Mouse (Mus musculus): Measurements from ENCODE around the gene Alyref. TPM values are rescaled to one million over a fixed set of nuclear protein-coding genes. Genes with fewer than 3 reads are reported as not detected.
A peak's percentile ranks its signal among the peaks of the same experiment; 100 is the strongest.
"Not testable (repeated sequence)": the region's sequence is repeated elsewhere in the genome, so short reads cannot be mapped to it uniquely, and the experiment has no call there.

Alyref gene
- polyA plus RNA-seq, 1 experiment from 2014 or later, result 237 TPM

DNA sequence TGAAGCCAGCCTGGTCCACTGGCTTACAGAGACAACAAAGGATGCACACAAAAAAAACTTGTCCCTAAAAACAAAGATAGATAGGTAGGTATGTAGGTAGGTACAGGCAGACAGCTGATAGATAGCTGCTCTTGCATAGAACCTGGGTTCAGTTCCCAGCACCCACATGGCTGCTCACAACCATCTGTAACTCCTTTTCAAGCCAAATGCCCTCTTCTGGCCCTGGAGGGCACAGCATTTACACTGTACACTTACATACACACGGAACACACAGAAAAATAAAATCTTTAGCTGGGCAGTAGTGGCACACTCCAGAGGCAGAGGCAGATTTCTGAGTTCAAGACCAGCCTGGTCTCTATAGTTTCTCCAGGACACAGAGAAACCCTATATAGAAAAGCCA is 14.2 kb downstream of the Alyref start:
- no peak for ATAC-seq (ENCODE audit: low FRiP score)
- WGBS, result 97% methylated on average over 1 of the region's 1 CpGs

DNA sequence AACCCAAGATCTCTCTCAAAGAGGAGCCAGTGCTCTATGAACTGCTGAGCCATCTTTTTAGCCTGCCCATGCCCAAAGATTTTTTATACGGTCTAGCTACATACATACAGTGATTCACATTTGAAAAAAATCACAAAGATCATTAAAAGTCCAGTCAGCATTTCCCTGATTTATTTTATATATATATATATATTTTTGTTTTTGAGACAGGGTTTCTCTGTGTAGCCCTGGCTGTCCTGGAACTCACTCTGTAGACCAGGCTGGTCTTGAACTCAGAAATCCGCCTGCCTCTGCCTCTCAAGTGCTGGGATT is 15.2 kb downstream of the Alyref start:
- Histone ChIP-seq H3K27ac (peak overlapping the region; percentile 94), H3K36me3 (replicated peaks; ENCODE audit: control insufficient read depth, insufficient read depth) (peaks cover 56% of the 10 kb centered on the region), H3K4me1 (replicated peaks; ENCODE audit: control insufficient read depth, insufficient read depth, low read length) (peaks cover 18% of the 10 kb centered on the region)
- H3K27me3 ChIP-seq (ENCODE audit: control insufficient read depth, insufficient read depth, low read length); ATAC-seq (ENCODE audit: low FRiP score); H3K4me3 ChIP-seq (replicated peaks; ENCODE audit: low read length); H3K9me3 ChIP-seq (ENCODE audit: control insufficient read depth, low read length); H3K4me2 ChIP-seq (replicated peaks); DNase-seq (ENCODE audit: low spot score); H3K9ac ChIP-seq: not testable (repeated sequence)
- WGBS, result 95% methylated on average over 2 of the region's 2 CpGs

More for the DNA sequence above, 14.2 kb downstream of the Alyref start:
- no peaks in the 10 kb centered on the region for H3K27me3 ChIP-seq (ENCODE audit: control insufficient read depth, insufficient read depth, low read length)
- H3K9me3 ChIP-seq (ENCODE audit: control insufficient read depth, low read length), result no peaks in the 10 kb centered on the region
- no peak overlapping the region for H3K4me3 ChIP-seq (replicated peaks; ENCODE audit: low read length)
- peaks cover 56% of the 10 kb centered on the region for H3K36me3 ChIP-seq (replicated peaks; ENCODE audit: control insufficient read depth, insufficient read depth)
- peaks cover 18% of the 10 kb centered on the region for H3K4me1 ChIP-seq (replicated peaks; ENCODE audit: control insufficient read depth, insufficient read depth, low read length)
- H3K27ac ChIP-seq, result no peak overlapping the region
- H3K9ac ChIP-seq, result no peak overlapping the region
- no peak for DNase-seq (ENCODE audit: low spot score)
- H3K4me2 ChIP-seq (replicated peaks), result no peak overlapping the region

DNA sequence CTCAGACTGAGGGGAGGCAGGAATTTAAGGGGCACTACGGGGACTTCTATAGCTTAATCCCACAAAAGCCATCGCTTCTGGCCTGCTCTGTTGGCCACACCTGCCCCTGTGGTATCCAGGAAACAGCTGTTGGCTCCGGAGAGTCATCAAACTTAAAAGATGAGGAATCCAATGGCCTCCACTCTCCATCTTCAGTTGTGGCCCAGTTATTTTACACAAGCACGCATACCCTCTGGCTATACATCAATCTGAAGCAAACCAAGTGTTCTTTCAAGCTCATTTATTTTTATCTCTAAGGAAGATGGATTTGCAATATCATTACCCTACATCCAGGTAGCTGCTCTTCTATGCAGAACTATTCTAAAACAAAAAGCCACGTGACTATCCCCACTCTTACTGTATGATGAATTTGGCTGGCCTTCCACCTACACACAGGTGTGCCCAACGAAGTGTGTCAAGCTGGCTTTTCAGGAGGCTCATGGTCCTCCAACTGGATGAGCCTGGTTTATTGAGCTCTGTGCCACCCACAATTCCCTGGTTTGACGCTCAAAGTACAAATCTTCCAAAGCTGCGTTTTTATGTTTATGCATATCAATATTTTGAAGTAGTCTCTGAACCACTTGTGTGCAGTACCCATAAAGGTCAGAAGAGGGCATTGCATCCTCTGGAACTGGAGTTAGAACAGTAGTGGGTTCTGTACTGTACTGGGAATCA is 15.7 kb downstream of the Alyref start:
- peaks cover 18% of the 10 kb centered on the region for H3K4me1 ChIP-seq (replicated peaks; ENCODE audit: control insufficient read depth, insufficient read depth, low read length)
- peak overlapping the region; percentile 94 for H3K27ac ChIP-seq
- no peak for ATAC-seq (ENCODE audit: low FRiP score)
- H3K9me3 ChIP-seq (ENCODE audit: control insufficient read depth, low read length), result no peaks in the 10 kb centered on the region
- 69% methylated on average over 8 of the region's 8 CpGs for WGBS
- peak; percentile 27 for DNase-seq (ENCODE audit: low spot score)
- peak overlapping the region; percentile 87 for H3K4me3 ChIP-seq (replicated peaks; ENCODE audit: low read length)
- no peaks in the 10 kb centered on the region for H3K27me3 ChIP-seq (ENCODE audit: control insufficient read depth, insufficient read depth, low read length)
- H3K9ac ChIP-seq, result peak overlapping the region; percentile 80
- peaks cover 56% of the 10 kb centered on the region for H3K36me3 ChIP-seq (replicated peaks; ENCODE audit: control insufficient read depth, insufficient read depth)
- peak overlapping the region; percentile 91 for H3K4me2 ChIP-seq (replicated peaks)

DNA sequence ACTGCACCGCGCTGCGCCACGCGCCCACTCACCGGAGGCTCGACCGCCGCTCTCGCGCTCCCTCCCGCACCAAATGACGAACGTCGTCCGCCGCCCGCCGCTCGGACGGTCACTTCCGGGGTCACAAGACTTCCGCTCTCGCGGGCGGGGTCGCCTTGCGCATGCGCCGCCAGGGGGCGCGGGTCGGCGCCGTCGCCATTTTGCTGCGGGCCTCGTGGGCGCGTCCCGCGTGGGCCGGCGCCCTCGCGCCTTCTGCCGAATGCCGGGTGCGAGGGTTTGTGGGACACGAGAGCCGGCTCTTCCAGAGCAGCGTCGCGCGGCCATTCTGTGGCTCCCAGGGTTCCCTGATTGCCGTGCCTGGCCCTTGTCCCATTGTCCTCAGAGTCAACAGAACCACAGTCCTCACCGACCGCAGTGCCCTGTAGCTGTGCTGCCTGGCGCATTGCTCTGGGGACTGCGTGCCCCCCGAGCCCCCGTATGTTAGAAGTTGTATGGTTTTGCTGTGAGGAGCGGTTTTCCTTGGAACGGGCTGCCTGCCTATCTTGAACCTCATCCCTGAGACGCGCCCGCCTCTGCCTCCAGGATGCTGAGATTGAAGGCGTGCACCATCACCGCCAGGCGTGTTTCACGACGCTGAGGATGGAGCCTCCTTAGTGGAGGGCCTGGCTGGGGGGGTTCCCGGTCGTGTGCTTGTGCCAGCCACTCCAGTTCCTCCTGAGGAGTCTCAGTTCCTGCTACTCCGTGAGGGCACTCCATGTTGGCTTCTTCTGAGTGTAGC is 16.5 kb downstream of the Alyref start, which contains the start of gene Arhgdia:
Gene Arhgdia (minus strand): TSS at position 135 of the 778 bp plus-strand sequence.
- Histone ChIP-seq H3K27me3 (ENCODE audit: control insufficient read depth, insufficient read depth, low read length) (no peaks in the 10 kb centered on the region), H3K4me3 (replicated peaks; ENCODE audit: low read length) (peak within 1 kb of the TSS; percentile 87), H3K9ac (peak within 1 kb of the TSS; percentile 80), H3K4me1 (replicated peaks; ENCODE audit: control insufficient read depth, insufficient read depth, low read length) (peaks cover 18% of the 10 kb centered on the region), H3K4me2 (replicated peaks) (peak within 1 kb of the TSS; percentile 91), H3K27ac (peak within 1 kb of the TSS; percentile 94), H3K9me3 (ENCODE audit: control insufficient read depth, low read length) (no peaks in the 10 kb centered on the region), H3K36me3 (replicated peaks; ENCODE audit: control insufficient read depth, insufficient read depth) (peaks cover 56% of the 10 kb centered on the region)
- peak; percentile 89 for DNase-seq (ENCODE audit: low spot score)
- peak; percentile 65 for ATAC-seq (ENCODE audit: low FRiP score)
- WGBS, result 4% methylated on average over 67 of the region's 75 CpGs

DNA sequence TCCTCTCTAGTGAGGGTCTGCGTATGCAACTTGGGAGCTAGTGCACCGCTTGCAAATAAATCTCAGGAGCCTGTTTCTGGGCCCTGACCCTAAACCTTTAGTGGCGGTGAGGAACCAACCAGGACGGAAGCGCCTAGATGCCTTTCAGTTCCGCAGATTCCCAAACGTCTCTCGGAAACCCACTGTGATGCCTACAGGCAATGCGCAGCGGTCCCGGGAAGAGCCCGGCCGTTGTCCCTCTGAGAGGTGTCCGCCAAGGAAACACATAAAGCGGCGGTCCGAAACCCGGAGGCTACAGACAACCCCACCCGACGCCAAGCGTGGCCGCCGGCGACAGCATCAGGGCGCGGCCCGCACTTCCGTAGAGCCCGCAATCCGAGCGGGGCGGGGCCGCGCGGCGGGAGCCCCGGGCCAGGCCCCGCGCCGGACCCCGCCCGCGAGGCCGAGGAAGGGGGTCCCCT is 17.3 kb downstream of the Alyref start:
- Histone ChIP-seq H3K9ac (peak overlapping the region; percentile 80), H3K4me3 (replicated peaks; ENCODE audit: low read length) (peak overlapping the region; percentile 87), H3K9me3 (ENCODE audit: control insufficient read depth, low read length) (no peaks in the 10 kb centered on the region), H3K36me3 (replicated peaks; ENCODE audit: control insufficient read depth, insufficient read depth) (peaks cover 48% of the 10 kb centered on the region), H3K4me1 (replicated peaks; ENCODE audit: control insufficient read depth, insufficient read depth, low read length) (peaks cover 18% of the 10 kb centered on the region), H3K27me3 (ENCODE audit: control insufficient read depth, insufficient read depth, low read length) (no peaks in the 10 kb centered on the region), H3K27ac (peak overlapping the region; percentile 94), H3K4me2 (replicated peaks) (peak overlapping the region; percentile 91)
- peak; percentile 49 for DNase-seq (ENCODE audit: low spot score)
- WGBS, result under 1% methylated on average over 32 of the region's 44 CpGs
- ATAC-seq (ENCODE audit: low FRiP score), result peak; percentile 13; the same call in 1 of the 2 replicates

DNA sequence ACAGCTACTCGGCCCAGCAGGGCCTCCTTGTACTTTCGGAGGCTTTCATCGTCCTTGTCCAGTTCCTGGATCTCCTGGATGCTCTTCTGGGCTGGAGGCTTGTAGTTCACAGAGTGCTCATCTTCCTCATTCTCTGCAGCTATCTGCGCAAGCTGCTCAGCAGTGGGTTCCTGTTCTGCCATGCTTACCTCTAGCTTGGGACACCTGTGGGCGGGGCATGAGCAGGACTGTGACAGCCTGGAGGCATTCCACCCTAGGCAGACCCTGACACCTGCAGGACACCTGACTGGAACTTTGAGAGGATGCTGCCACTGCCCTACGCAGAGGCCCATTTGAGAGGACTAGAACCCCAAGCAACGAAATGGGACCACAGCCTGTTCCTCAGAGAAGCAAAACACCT is 18.0 kb downstream of the Alyref start:
- H3K27me3 ChIP-seq (ENCODE audit: control insufficient read depth, insufficient read depth, low read length), result no peaks in the 10 kb centered on the region
- H3K9ac ChIP-seq, result peak overlapping the region; percentile 80
- peak overlapping the region; percentile 87 for H3K4me3 ChIP-seq (replicated peaks; ENCODE audit: low read length)
- no peak for DNase-seq (ENCODE audit: low spot score)
- H3K27ac ChIP-seq, result peak overlapping the region; percentile 94
- peak overlapping the region; percentile 91 for H3K4me2 ChIP-seq (replicated peaks)
- peaks cover 41% of the 10 kb centered on the region for H3K36me3 ChIP-seq (replicated peaks; ENCODE audit: control insufficient read depth, insufficient read depth)
- peaks cover 18% of the 10 kb centered on the region for H3K4me1 ChIP-seq (replicated peaks; ENCODE audit: control insufficient read depth, insufficient read depth, low read length)
- H3K9me3 ChIP-seq (ENCODE audit: control insufficient read depth, low read length), result no peaks in the 10 kb centered on the region
- WGBS, result 67% methylated on average over 7 of the region's 7 CpGs
- ATAC-seq (ENCODE audit: low FRiP score), result no peak

DNA sequence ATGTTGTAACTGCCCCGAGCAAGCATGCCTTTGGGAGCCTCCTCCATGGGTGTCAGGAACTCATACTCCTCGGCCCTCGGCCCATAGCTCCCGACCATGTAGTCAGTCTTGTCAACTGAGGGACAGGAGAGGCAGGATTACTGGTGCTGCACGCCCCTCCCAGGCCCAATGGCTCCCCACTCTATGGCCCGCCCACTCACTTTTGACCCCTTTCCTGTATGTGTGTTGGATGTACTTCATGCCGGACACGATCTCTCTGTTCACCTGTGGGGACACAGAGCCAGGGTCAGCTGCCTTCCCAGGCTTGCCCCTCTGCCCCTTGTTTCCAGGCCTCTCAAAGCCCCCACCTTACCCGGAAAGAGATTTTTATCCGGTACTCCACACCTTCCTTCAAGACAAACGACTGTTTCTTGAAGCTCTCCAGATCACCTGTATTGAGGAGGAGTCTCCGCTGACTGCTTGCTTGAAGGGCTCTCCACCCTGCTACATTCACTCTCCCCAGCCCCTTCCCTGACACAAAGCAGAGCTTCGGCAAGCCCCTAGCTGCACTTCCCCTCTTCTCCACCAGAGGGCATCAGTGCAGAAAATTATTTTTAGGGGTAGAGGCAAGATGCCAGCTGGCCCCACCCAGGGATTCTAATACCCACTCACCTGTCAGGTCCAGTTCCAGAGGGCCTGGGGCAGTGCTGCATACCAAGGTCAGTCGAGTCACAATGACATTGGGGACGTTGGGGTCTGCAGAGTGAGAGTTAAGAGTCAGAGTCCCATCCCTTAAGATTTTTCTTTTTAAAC is 18.7 kb downstream of the Alyref start:
- Histone ChIP-seq H3K27ac (no peak overlapping the region), H3K27me3 (ENCODE audit: control insufficient read depth, insufficient read depth, low read length) (no peaks in the 10 kb centered on the region), H3K4me1 (replicated peaks; ENCODE audit: control insufficient read depth, insufficient read depth, low read length) (peaks cover 19% of the 10 kb centered on the region), H3K4me2 (replicated peaks) (peak overlapping the region; percentile 91), H3K4me3 (replicated peaks; ENCODE audit: low read length) (peak overlapping the region; percentile 87), H3K9me3 (ENCODE audit: control insufficient read depth, low read length) (no peaks in the 10 kb centered on the region), H3K36me3 (replicated peaks; ENCODE audit: control insufficient read depth, insufficient read depth) (peaks cover 37% of the 10 kb centered on the region), H3K9ac (peak overlapping the region; percentile 80)
- WGBS, result 67% methylated on average over 15 of the region's 15 CpGs
- ATAC-seq (ENCODE audit: low FRiP score) (no peak), DNase-seq (ENCODE audit: low spot score) (peak; percentile 86)

DNA sequence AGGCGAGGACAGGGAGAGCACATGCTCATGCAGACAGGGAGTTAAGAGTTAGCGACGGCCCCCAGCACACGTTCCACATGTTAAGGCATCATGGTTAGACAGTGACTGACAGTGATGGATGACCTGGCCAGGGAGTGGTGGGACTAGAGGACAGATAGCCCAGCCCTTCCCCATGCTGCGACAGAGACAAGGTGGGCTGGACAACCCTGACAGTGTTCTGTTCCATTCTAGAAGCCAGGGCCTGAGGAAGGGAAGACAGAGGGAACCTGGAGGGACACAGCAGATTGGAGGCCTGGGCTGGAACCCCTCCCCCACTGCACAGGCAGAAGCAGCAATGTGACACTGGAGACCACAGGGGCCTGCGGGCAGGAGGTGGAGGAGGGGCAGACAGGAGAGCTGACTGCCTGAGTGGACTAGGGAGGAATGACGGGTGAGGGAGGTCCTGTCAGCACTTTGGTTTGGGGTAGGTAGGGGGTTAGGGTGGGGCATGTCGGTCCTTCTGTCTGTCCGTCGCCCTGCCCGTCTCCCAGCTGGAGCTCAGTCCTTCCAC is 19.4 kb downstream of the Alyref start:
- H3K4me3 ChIP-seq (replicated peaks; ENCODE audit: low read length), result no peak overlapping the region
- H3K27ac ChIP-seq, result no peak overlapping the region
- peaks cover 34% of the 10 kb centered on the region for H3K36me3 ChIP-seq (replicated peaks; ENCODE audit: control insufficient read depth, insufficient read depth)
- H3K27me3 ChIP-seq (ENCODE audit: control insufficient read depth, insufficient read depth, low read length), result no peaks in the 10 kb centered on the region
- H3K4me2 ChIP-seq (replicated peaks), result no peak overlapping the region
- 81% methylated on average over 11 of the region's 11 CpGs for WGBS
- H3K9ac ChIP-seq, result 0 out of 2 replicates have a peak overlapping the region, but pooled peaks have one; percentile 1
- peaks cover 26% of the 10 kb centered on the region for H3K4me1 ChIP-seq (replicated peaks; ENCODE audit: control insufficient read depth, insufficient read depth, low read length)
- no peak for DNase-seq (ENCODE audit: low spot score)
- H3K9me3 ChIP-seq (ENCODE audit: control insufficient read depth, low read length), result no peaks in the 10 kb centered on the region
- no peak for ATAC-seq (ENCODE audit: low FRiP score)

Measured in hindbrain, embryonic 14.5 days (tissue).